Mouse (Mus musculus) stomach, postnatal 0 days (tissue): ENCODE data around the gene Klk10. TPM values are rescaled to one million over a fixed set of nuclear protein-coding genes. Genes with fewer than 3 reads are reported as not detected.

Source experiments
- ATAC-seq: fragments of 200-750 bp; cut with Nextera tagmentation; 2 replicates; pipeline ENCODE4 v1.8.0; 2017; ENCODE audit not compliant: low FRiP score, low TSS enrichment
- DNase-seq: peaks from one replicate; pipeline ENCODE4 v3.0.0-alpha.2; 2016; ENCODE audit warnings: low spot score
- H3K27ac ChIP-seq: fragments of 300-500 bp; sonication (generic); replicated peaks from 2 replicates; pipeline ENCODE4 v1.5.1; 2014; ENCODE audit warnings: mild to moderate bottlenecking, control low read depth
- H3K27me3 ChIP-seq: fragments of 300-500 bp; sonication (generic); 2 replicates; pipeline ENCODE4 v1.6.1; 2014; ENCODE audit warnings: low read length; ENCODE audit not compliant: control insufficient read depth, insufficient read depth
- H3K36me3 ChIP-seq: fragments of 300-500 bp; sonication (generic); 2 replicates; pipeline ENCODE4 v1.6.1; 2014; ENCODE audit warnings: low read length, mixed read lengths; ENCODE audit not compliant: control insufficient read depth, insufficient read depth
- H3K4me1 ChIP-seq: fragments of 300-500 bp; sonication (generic); replicated peaks from 2 replicates; pipeline ENCODE4 v1.6.1; 2014; ENCODE audit warnings: antibody characterized with exemption; ENCODE audit not compliant: control insufficient read depth, insufficient read depth
- H3K4me2 ChIP-seq: fragments of 300-500 bp; sonication (generic); replicated peaks from 2 replicates; pipeline ENCODE4 v1.6.1; 2014; ENCODE audit warnings: low read depth, mild to moderate bottlenecking, control low read depth, moderate library complexity
- H3K4me3 ChIP-seq: fragments of 300-500 bp; sonication (generic); 2 replicates; pipeline ENCODE4 v1.5.1; 2014; ENCODE audit warnings: low read depth, low read length, control low read depth
- H3K9ac ChIP-seq: fragments of 300-500 bp; sonication (generic); 2 replicates; pipeline ENCODE4 v1.6.1; 2014; ENCODE audit warnings: mild to moderate bottlenecking, low read length, control low read depth, mixed read lengths
- H3K9me3 ChIP-seq: fragments of 300-500 bp; sonication (generic); 2 replicates; pipeline ENCODE4 v1.6.1; 2016; ENCODE audit warnings: low read length; ENCODE audit not compliant: control insufficient read depth
- CTCF ChIP-seq: IDR thresholded peaks from 2 replicates; pipeline ENCODE4 v1.5.1; 2016; ENCODE audit warnings: antibody characterized with exemption, low read depth, mild to moderate bottlenecking, moderate library complexity
- EP300 ChIP-seq: optimal IDR thresholded peaks from 2 replicates; pipeline ENCODE3; 2016; ENCODE audit warnings: antibody characterized with exemption
- WGBS: fragments of 180-500 bp; shearing (Covaris S2); extraction: QIAGEN DNeasy Blood & Tissue Kit; methylation state at CpG from one replicate; pipeline ENCODE4 v1.1.7; 2014; 5-methylcytosine and 5-hydroxymethylcytosine counted together
- polyA plus RNA-seq: library from polyadenylated mRNA; unstranded; fragments of >200 nt; fragmentation: Nextera tagmentation; extraction: Ambion mirVana; gene quantifications from 2 replicates; pipeline ENCODE4 v1.2.1, GENCODE M21; 2015

Gene Klk10
- polyA plus RNA-seq, 1 experiment from 2014 or later = 313 TPM

DNA sequence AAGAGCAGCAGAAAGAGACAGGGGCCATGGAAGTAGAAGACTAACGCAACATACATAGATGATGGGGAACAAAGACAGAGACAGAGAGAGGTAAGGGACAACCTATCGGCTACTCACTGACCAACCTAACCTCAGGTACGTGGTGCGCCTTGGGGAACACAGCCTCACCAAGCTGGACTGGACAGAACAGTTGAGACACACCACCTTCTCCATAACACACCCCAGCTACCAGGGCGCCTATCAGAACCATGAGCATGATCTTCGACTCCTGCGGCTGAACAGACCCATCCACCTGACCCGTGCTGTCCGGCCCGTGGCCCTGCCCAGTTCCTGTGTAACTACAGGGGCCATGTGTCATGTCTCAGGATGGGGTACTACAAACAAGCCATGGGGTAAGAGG, 10.1 kb upstream of the Klk10 start:
- Histone ChIP-seq H3K27me3 (no peaks in the 10 kb centered on the region), H3K4me2 (no peak overlapping the region), H3K4me3 (no peak overlapping the region), H3K4me1 (no peaks in the 10 kb centered on the region), H3K27ac (no peak overlapping the region), H3K36me3 (no peaks in the 10 kb centered on the region), H3K9me3 (no peaks in the 10 kb centered on the region), H3K9ac (no peak overlapping the region)
- ATAC-seq (no peak), DNase-seq (peak; percentile 5)
- TF ChIP-seq EP300 (no peak), CTCF (no peak)
- 90% methylated on average over 10 of the region's 10 CpGs for WGBS

DNA sequence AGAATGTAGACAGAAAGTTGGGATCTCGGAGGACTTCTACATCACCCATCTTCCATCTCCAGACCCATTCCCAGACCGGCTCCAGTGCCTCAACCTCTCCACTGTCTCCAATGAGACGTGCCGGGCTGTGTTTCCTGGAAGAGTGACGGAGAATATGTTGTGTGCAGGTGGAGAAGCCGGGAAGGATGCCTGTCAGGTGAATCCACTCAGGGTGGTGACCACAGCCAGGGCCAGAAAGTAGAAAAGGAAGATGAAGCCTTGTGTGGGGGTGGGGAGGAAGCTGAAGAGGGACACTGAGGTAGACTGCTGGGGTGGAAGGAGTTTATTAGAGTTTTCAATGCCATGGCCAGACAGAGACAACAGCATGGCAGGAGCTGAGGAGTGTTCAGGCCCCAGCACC, 8.9 kb upstream of the Klk10 start:
- no peak for TF ChIP-seq EP300
- no peak overlapping the region for H3K27ac ChIP-seq
- ATAC-seq (no peak), DNase-seq (peak; percentile 10)
- H3K9ac ChIP-seq = no peak overlapping the region
- H3K27me3 ChIP-seq = no peaks in the 10 kb centered on the region
- no peaks in the 10 kb centered on the region for H3K9me3 ChIP-seq
- no peaks in the 10 kb centered on the region for H3K4me1 ChIP-seq
- H3K4me3 ChIP-seq = no peak overlapping the region
- H3K36me3 ChIP-seq = no peaks in the 10 kb centered on the region
- 92% methylated on average over 6 of the region's 6 CpGs for WGBS
- H3K4me2 ChIP-seq = no peak overlapping the region

DNA sequence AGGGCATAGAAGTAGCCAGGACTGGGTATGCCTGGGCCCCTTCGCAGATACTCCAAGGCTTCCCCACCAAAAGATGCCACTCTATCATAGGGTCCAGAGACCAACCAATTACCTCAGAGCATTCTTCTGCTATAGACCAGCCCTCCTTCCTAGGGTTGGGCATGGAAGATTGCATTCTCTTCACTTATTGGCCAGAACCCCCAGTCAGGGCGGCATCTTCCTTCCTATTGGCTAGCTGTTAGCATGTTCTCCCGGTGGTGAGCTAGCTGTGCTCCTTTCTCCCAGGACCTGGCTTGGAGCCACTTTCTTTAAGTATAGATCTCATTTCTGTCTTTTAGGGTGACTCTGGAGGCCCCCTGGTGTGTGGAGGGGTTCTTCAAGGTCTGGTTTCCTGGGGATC, 7.9 kb upstream of the Klk10 start:
- WGBS = 59% methylated on average over 3 of the region's 3 CpGs
- Histone ChIP-seq H3K9me3 (no peaks in the 10 kb centered on the region), H3K36me3 (no peaks in the 10 kb centered on the region), H3K27me3 (no peaks in the 10 kb centered on the region), H3K9ac (no peak overlapping the region), H3K27ac (no peak overlapping the region), H3K4me2 (no peak overlapping the region), H3K4me3 (no peak overlapping the region), H3K4me1 (no peaks in the 10 kb centered on the region)
- DNase-seq = peak; percentile 11
- no peak for ATAC-seq
- TF ChIP-seq CTCF = no peak
- TF ChIP-seq EP300 = no peak

DNA sequence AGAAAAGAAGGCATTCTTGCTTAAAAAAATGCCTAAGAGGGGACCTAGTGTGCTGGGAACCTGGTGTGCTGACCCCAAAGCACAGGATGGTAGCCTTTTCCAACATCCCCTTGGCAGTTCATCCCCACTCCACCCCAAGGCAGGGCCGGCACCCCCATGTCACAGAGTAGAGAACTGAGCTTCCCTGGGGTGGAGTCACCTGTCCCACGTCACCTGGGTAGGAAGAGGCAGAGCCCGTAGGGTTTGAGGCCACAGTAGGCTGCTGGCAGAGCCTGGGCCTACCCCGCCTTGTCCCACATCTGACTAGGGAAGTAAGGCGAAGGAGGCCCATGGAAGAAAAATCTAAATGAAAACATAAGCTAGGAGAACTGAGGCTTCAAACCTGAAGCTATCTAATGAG, 6.5 kb upstream of the Klk10 start, which contains the start of gene Klk11:
Klk11 (plus strand) TSS at position 241 of the 400 bp plus-strand sequence.
- H3K27ac ChIP-seq = peak within 1 kb of the TSS; percentile 83
- no peaks in the 10 kb centered on the region for H3K36me3 ChIP-seq
- H3K4me2 ChIP-seq = 0 out of 2 replicates have a peak within 1 kb of the TSS, but pooled peaks have one; percentile 14
- no peak for TF ChIP-seq EP300
- TF ChIP-seq CTCF = no peak
- ATAC-seq (0 out of 2 replicates have a peak, but pooled peaks have one; percentile 35), DNase-seq (peak; percentile 10)
- H3K4me1 ChIP-seq = no peaks in the 10 kb centered on the region
- no peaks in the 10 kb centered on the region for H3K27me3 ChIP-seq
- H3K9ac ChIP-seq = peak within 1 kb of the TSS; percentile 45; the same call in 1 of the 2 replicates
- H3K4me3 ChIP-seq = peak within 1 kb of the TSS; percentile 4; the same call in 1 of the 2 replicates
- 62% methylated on average over 5 of the region's 5 CpGs for WGBS
- H3K9me3 ChIP-seq = no peaks in the 10 kb centered on the region

DNA sequence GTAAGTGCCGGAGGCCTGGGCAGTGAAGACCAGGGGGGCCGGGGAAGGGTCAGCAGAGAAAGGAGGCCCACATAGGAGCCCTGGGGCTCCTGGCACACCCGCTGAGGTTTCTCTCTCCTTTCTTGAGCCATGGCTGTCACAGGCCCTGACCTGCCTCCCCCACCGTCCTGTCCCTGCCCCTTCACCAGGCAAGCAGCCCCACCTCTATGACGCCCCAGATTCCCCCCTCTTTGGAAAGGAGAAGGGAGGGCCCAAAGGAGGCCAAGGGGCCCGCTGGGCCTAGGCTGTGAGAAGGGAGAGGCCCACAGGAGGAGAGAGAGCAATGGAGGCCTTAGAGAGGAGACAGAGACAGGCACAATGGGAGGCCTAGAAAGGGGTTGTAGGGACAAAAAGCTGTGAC, 6.0 kb upstream of the Klk10 start:
- Histone ChIP-seq H3K27ac (peak overlapping the region; percentile 83), H3K4me1 (no peaks in the 10 kb centered on the region)

DNA sequence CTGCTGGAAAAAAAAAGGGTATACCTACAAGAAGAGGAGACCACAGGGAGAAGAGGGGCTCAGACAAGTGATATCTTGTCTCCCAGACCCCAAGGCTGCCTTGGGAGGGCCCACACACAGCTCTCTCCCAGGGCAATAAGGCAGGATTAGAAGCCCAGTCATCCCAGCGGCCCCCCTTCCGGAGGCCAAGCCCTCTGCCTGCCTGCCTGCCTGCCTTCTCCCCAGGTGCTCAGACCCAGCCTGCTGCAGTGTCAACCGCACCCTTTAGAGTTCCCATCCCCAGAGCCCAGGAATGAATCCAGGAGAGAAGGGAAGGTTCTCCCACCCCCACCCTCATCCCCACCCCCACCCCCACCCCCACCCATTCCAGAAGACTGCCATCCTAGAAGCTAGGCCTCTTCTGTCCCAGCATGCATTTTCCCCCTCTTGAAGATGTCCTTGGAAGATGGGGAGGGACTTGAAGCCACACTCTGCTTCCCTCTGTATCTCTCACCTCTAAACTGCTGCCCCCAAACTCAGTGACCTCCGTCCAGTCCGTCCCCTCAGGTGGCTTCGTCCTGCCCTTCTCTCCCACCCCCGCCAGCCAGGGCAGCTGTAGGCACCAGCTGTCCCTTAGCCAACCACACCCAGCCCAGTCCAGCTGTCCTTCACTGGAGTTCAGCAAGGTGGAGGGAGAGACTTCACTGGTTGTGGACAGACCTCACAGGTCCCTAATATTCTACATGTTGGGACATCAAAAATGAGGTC, 5.4 kb upstream of the Klk10 start:
- peak overlapping the region; percentile 29; the same call in 1 of the 2 replicates for H3K4me2 ChIP-seq
- no peak for TF ChIP-seq EP300
- TF ChIP-seq CTCF = no peak
- no peaks in the 10 kb centered on the region for H3K27me3 ChIP-seq
- H3K9ac ChIP-seq = peak overlapping the region; percentile 45; the same call in 1 of the 2 replicates
- H3K9me3 ChIP-seq = no peaks in the 10 kb centered on the region
- no peak for ATAC-seq
- no peaks in the 10 kb centered on the region for H3K36me3 ChIP-seq
- H3K27ac ChIP-seq = peak overlapping the region; percentile 83
- 32% methylated on average over 6 of the region's 7 CpGs for WGBS
- DNase-seq = peak; percentile 13
- no peaks in the 10 kb centered on the region for H3K4me1 ChIP-seq
- peak overlapping the region; percentile 4; the same call in 1 of the 2 replicates for H3K4me3 ChIP-seq

More for the DNA sequence above, 6.0 kb upstream of the Klk10 start:
- no peak for TF ChIP-seq EP300
- TF ChIP-seq CTCF = no peak
- WGBS = 50% methylated on average over 6 of the region's 6 CpGs
- no peaks in the 10 kb centered on the region for H3K9me3 ChIP-seq
- H3K36me3 ChIP-seq = no peaks in the 10 kb centered on the region
- H3K4me2 ChIP-seq = 0 out of 2 replicates have a peak overlapping the region, but pooled peaks have one; percentile 14
- peak overlapping the region; percentile 45; the same call in 1 of the 2 replicates for H3K9ac ChIP-seq
- H3K4me3 ChIP-seq = peak overlapping the region; percentile 4; the same call in 1 of the 2 replicates
- H3K27me3 ChIP-seq = no peaks in the 10 kb centered on the region
- DNase-seq = peak; percentile 13
- 0 out of 2 replicates have a peak, but pooled peaks have one; percentile 45 for ATAC-seq
